Mouse (Mus musculus): ENCODE measurements at regions not wholly inside any gene's neighbourhood (a gene's known extent, or its start where the extent isn't known, plus 50 kb on each side); places are given as distances from the start of the nearest gene placed in this dataset.

DNA sequence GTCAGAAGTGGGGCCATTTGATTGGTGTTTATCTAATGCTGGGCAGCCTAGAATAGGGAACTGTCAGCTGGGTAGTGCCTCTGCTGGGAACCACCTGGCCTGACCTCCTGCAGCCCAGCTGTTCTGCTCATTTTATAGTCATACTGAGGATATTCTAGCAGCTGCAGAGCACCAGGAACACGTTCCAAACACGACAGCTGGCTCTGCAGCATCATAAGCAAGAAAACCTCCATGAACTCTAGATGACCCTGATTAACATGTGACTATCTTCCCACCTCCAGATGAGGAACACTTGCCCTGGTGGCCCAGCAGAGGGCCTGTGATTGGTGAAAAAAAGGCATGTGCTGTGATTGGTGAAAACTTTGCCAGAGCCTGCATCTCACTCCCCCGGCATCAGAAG lies 210.6 kb upstream of the Ano5 start:
- peak; percentile 9 for DNase-seq (ENCODE audit: low read depth, low spot score)

GRCm38 (mm10) chr7:51307757-51308156 lies 203.1 kb upstream of the Ano5 start:
- no peak for DNase-seq (ENCODE audit: low read depth, low spot score)

GRCm38 (mm10) chr7:51310191-51310590 lies 200.6 kb upstream of the Ano5 start:
- DNase-seq (ENCODE audit: low read depth, low spot score) = no peak

DNA sequence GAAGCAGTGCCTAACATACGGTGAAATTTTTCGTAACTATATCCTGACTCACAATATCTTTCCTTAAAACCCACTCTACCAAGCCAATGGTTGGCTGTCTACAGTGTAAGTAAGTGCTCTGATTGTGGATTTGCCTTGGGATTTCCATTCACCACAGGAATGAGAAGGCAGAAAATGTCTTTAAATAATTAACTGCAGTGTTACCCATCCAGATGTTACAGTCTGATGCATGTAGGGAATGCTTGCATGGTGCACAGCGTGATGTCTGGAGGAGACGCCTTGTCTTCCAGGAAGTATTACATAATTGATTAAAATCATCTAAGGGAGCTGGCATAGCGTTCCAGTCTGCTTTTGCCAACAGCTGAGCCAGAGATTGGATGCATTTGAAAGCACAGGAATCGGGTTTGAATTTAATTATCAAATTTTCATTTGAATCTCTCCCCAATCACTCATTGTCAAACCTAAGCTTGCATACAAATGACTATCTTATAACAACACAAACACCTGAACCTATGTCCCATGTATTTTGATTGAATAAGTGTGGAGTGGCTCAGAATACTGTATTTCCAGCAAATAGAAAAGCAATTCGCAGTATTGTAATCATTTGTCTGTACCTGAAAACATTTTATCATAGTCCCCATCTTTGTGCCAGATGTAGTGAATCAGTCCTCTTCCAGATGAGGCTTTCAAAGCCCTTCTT lies 170.8 kb upstream of the Ano5 start:
- DNase-seq (ENCODE audit: low read depth, low spot score) = no peak

GRCm38 (mm10) chr7:51347521-51347920 lies 163.3 kb upstream of the Ano5 start:
- no peak for DNase-seq (ENCODE audit: low read depth, low spot score)

- DNase-seq (ENCODE audit: low read depth, low spot score) = no peak
Observed at GRCm38 (mm10) chr7:51360134-51360533, 150.7 kb upstream of the Ano5 start.

DNA sequence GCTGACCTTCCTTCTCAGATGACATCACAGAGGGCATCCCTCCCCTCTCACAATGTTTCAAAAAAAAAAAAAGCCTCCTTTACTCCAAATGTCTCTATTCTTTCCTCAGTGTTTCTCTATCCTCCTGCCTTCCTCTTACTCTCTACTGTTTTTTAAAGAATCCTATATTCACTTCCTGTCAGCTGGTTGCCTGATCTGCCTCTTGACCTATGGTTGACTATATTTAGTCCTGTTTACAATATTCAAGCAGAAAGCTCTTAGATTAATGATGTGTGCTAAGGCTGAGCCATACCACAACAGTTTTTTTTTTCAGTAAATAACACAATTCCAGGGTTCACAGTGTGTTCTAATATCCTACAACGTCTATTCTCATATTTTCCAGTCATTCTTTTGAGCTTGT lies 133.2 kb upstream of the Ano5 start:
- DNase-seq (ENCODE audit: low read depth, low spot score) = no peak

All from ES-CJ7 (cell line).